Mouse (Mus musculus): ENCODE results near the gene Elp5. TPM values are rescaled to one million over a fixed set of nuclear protein-coding genes. Genes with fewer than 3 reads are reported as not detected.
"Not testable (repeated sequence)": the region's sequence is repeated elsewhere in the genome, so short reads cannot be mapped to it uniquely, and the experiment has no call there.

The Elp5 gene
- polyA plus RNA-seq, 1 experiment from 2014 or later: 169 TPM

DNA sequence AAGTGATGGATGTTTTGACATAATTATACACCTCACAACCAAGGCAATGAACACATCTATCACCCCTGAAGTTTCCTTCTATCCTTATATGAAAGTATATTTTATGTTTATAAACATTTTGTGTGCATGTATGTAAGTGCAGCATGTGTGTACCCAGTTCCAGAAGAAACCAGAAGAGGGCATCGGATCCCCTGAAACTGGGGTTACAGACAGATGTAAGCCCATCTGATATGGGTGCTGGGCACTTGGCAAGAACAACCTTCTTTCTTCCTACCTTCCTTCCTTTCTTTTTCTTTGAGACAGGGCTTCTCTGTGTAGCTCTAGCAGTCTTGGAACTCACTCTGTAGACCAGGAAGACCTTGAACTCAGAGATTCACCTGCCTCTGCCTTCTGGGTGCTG lies 26.1 kb downstream of the Elp5 start:
- H3K36me3 ChIP-seq (replicated peaks; ENCODE audit: control insufficient read depth, insufficient read depth): no peaks in the 10 kb centered on the region
- H3K4me1 ChIP-seq (replicated peaks; ENCODE audit: control insufficient read depth, insufficient read depth, low read length): no peaks in the 10 kb centered on the region
- ATAC-seq (ENCODE audit: low FRiP score) (no peak), DNase-seq (ENCODE audit: low spot score) (no peak)
- H3K27ac ChIP-seq: no peak overlapping the region
- H3K4me2 ChIP-seq (replicated peaks): no peak overlapping the region
- peaks cover 2% of the 10 kb centered on the region; the same call in 1 of the 2 replicates for H3K27me3 ChIP-seq (ENCODE audit: control insufficient read depth, insufficient read depth, low read length)
- H3K9ac ChIP-seq: no peak overlapping the region
- WGBS: 75% methylated on average over 1 of the region's 1 CpGs
- no peak overlapping the region for H3K4me3 ChIP-seq (replicated peaks; ENCODE audit: low read length)
- no peaks in the 10 kb centered on the region for H3K9me3 ChIP-seq (ENCODE audit: control insufficient read depth, low read length)

DNA sequence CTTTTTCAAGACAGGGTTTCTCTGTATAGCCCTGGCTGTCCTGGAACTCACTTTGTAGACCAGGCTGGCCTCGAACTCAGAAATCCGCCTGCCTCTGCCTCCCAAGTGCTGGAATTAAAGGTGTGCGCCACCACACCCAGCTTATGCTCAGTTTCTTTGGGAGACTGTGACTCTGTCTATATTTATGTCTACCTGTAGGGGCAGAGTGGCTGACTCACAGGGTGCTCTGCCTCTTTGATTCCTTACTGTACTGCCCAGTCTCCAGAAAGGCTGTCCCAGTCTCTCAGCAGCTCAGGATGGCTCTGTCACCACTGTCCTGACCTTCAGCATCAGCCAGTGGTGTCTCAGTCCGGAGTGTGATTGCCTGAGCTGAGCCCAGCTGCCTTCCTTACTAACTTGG lies 26.7 kb downstream of the Elp5 start:
- not testable (repeated sequence) for H3K4me3 ChIP-seq (replicated peaks; ENCODE audit: low read length); H3K9ac ChIP-seq; H3K27ac ChIP-seq; H3K4me1 ChIP-seq (replicated peaks; ENCODE audit: control insufficient read depth, insufficient read depth, low read length); H3K4me2 ChIP-seq (replicated peaks); ATAC-seq (ENCODE audit: low FRiP score); H3K27me3 ChIP-seq (ENCODE audit: control insufficient read depth, insufficient read depth, low read length); DNase-seq (ENCODE audit: low spot score); H3K9me3 ChIP-seq (ENCODE audit: control insufficient read depth, low read length); H3K36me3 ChIP-seq (replicated peaks; ENCODE audit: control insufficient read depth, insufficient read depth)
- 70% methylated on average over 4 of the region's 4 CpGs for WGBS

DNA sequence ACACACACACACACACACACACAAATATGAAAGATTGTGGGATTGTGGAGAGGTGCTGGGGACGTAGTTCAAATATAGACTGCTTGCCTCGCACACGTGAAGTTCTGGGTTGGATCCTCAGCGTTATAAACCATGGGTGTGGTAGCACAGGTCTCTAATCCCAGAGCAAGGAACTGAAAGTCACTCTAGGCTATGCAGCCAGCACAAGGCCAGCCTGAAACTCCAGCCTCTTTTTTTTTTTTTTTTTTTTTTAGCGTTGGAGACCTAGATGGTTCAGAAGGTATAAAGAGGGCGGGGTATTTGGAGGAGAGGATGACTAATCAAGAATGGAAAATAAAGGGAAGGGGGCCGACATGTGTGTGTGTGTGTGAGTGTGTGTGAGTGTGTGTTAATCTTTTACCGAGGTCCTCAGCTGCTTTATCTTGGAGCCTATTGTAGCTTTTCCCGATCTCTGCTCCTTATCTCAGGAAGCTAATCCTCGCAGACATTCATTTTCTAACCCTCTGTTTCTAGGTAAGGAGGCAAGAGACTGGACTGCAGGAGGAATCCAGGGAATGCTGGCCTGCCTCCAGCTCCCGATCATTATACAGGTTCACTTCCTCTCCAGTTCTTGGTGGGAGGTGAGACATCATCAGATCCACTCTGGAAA lies 28.9 kb downstream of the Elp5 start:
- H3K27ac ChIP-seq: no peak overlapping the region
- H3K36me3 ChIP-seq (replicated peaks; ENCODE audit: control insufficient read depth, insufficient read depth): no peaks in the 10 kb centered on the region
- ATAC-seq (ENCODE audit: low FRiP score) (no peak), DNase-seq (ENCODE audit: low spot score) (no peak)
- no peak overlapping the region for H3K9ac ChIP-seq
- H3K4me1 ChIP-seq (replicated peaks; ENCODE audit: control insufficient read depth, insufficient read depth, low read length): peaks cover 4% of the 10 kb centered on the region; the same call in 1 of the 2 replicates
- no peak overlapping the region for H3K4me2 ChIP-seq (replicated peaks)
- H3K9me3 ChIP-seq (ENCODE audit: control insufficient read depth, low read length): no peaks in the 10 kb centered on the region
- H3K27me3 ChIP-seq (ENCODE audit: control insufficient read depth, insufficient read depth, low read length): peaks cover 4% of the 10 kb centered on the region
- WGBS: 74% methylated on average over 11 of the region's 11 CpGs
- no peak overlapping the region for H3K4me3 ChIP-seq (replicated peaks; ENCODE audit: low read length)

DNA sequence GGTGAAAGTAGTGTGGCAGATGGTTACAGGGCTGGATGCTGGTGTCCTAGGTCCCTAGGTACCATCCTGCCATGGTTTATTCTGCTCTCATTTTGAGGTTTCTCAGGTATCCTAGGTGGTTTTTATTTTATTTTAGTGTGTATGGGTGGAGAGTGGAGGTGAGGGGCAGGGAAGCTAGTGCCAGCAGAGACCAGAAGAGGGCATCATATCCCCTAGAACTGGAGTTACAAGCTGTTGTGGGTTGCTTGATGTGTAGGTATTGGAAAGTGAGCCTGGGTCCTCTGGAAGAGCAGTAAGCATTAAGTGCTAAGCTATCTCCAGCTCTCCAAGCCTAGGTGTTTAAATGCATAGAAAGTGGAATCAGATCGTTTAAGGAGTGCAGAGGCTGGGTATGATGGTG lies 30.0 kb downstream of the Elp5 start:
- H3K4me3 ChIP-seq (replicated peaks; ENCODE audit: low read length): no peak overlapping the region
- H3K27ac ChIP-seq: no peak overlapping the region
- H3K4me2 ChIP-seq (replicated peaks): no peak overlapping the region
- H3K36me3 ChIP-seq (replicated peaks; ENCODE audit: control insufficient read depth, insufficient read depth): no peaks in the 10 kb centered on the region
- ATAC-seq (ENCODE audit: low FRiP score) (no peak), DNase-seq (ENCODE audit: low spot score) (no peak)
- peaks cover 10% of the 10 kb centered on the region for H3K27me3 ChIP-seq (ENCODE audit: control insufficient read depth, insufficient read depth, low read length)
- H3K9ac ChIP-seq: no peak overlapping the region
- H3K4me1 ChIP-seq (replicated peaks; ENCODE audit: control insufficient read depth, insufficient read depth, low read length): peaks cover 6% of the 10 kb centered on the region; the same call in 1 of the 2 replicates
- 39% methylated on average over 1 of the region's 1 CpGs for WGBS
- no peaks in the 10 kb centered on the region for H3K9me3 ChIP-seq (ENCODE audit: control insufficient read depth, low read length)

DNA sequence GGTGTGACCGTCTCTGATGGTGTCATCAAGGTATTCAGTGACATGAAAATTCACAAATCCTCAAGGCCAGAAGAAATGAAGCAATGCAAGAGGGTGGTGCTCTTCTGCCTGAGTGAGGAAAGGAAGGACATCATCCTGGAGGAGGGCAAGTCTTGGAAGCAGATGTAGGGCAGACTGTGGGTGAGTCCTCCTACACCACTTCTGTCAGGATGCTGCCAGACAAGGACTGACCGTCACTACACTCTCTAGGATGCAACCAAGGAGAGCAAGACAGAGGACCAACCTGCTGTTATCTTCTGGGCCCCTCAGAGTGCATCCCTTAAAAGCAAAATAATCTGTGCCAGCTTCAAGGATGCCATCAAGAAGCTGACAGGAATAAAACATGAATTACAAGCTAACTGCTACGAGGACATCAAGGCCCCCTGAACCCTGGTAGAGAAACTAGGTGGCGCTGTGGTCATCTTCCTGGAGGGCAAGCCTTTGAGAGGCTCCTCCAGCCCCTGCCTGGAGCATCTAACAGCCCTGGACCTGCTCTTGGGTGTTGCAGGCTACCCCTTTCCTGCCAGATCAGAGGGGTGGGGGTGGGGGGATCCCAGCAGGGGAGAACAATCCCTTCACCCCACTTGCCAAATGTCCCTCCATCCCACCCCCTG lies 31.4 kb downstream of the Elp5 start:
- Histone ChIP-seq H3K36me3 (replicated peaks; ENCODE audit: control insufficient read depth, insufficient read depth) (no peaks in the 10 kb centered on the region), H3K4me2 (replicated peaks) (no peak overlapping the region), H3K9ac (no peak overlapping the region), H3K4me3 (replicated peaks; ENCODE audit: low read length) (no peak overlapping the region), H3K4me1 (replicated peaks; ENCODE audit: control insufficient read depth, insufficient read depth, low read length) (peaks cover 6% of the 10 kb centered on the region; the same call in 1 of the 2 replicates), H3K27ac (no peak overlapping the region), H3K9me3 (ENCODE audit: control insufficient read depth, low read length) (no peaks in the 10 kb centered on the region), H3K27me3 (ENCODE audit: control insufficient read depth, insufficient read depth, low read length) (peaks cover 13% of the 10 kb centered on the region)
- 47% methylated on average over 4 of the region's 4 CpGs for WGBS
- ATAC-seq (ENCODE audit: low FRiP score): no peak
- DNase-seq (ENCODE audit: low spot score): no peak

DNA sequence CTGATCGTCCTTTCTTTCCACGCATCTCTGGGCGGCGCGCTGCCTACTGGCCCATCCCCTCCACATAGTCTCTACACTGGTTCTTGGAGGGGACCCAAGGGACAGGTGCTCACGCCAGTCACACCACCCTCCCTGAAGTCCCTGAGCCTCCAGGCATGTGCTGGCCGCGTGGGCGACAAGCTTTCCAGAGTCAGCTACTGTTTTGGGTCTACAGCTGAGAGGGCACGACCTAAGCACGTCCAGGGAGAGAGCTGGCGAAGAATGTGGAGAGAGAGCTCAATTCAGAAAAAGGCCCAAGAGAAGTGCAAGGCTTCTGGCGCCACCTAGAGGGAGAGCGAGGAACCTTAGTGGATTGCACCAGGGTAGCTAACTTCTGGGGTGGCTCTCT lies 33.6 kb downstream of the Elp5 start:
- Histone ChIP-seq H3K27ac (no peak overlapping the region; the same call in 1 of the 2 replicates), H3K4me3 (replicated peaks; ENCODE audit: low read length) (peak overlapping the region; percentile 40), H3K4me2 (replicated peaks) (peak overlapping the region; percentile 58), H3K36me3 (replicated peaks; ENCODE audit: control insufficient read depth, insufficient read depth) (no peaks in the 10 kb centered on the region; the same call in 1 of the 2 replicates), H3K27me3 (ENCODE audit: control insufficient read depth, insufficient read depth, low read length) (peaks cover 13% of the 10 kb centered on the region), H3K9ac (0 out of 2 replicates have a peak overlapping the region, but pooled peaks have one; percentile 42), H3K9me3 (ENCODE audit: control insufficient read depth, low read length) (no peaks in the 10 kb centered on the region), H3K4me1 (replicated peaks; ENCODE audit: control insufficient read depth, insufficient read depth, low read length) (peaks cover 6% of the 10 kb centered on the region; the same call in 1 of the 2 replicates)
- WGBS: 2% methylated on average over 14 of the region's 14 CpGs
- ATAC-seq (ENCODE audit: low FRiP score): peak; percentile 3; the same call in 1 of the 2 replicates
- peak; percentile 83 for DNase-seq (ENCODE audit: low spot score)

DNA sequence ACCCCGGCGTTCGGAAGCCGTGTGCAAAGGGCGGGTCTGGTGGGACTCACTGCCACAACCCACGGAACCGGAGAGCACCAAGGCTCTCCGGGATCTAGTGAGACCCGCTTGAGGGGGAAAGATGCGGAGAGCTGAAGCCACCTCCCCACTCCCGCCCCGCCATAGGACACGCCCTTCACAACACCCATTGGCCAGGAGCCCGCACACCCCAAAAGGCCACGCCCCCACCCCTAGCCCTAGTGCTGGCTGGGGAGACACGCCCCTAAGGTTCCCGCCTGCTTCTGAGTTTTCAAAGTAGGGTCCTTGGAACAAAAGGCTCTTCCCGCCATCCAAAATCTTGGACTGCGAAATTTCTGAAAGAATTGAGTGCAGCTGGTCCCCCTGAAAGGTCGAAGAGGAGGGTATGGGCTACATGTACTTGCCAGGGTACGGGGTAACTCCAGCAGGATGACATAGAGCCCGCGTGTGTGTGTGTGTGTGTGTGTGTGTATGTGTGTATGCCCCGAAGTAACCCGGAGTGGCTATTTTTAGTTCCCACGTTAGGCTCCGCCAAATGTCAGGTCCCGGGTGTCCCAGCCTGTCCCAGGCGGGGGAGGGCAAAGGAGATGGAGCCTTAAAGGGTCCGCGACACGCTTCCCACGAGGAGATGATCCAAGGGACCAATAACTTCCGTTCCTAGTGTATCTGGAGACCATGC lies 34.1 kb downstream of the Elp5 start, which contains the start of gene Slc2a4:
Slc2a4 (minus strand) TSS at position 123 of the 697 bp plus-strand sequence.
- peaks cover 13% of the 10 kb centered on the region for H3K27me3 ChIP-seq (ENCODE audit: control insufficient read depth, insufficient read depth, low read length)
- H3K27ac ChIP-seq: no peak within 1 kb of the TSS; the same call in 1 of the 2 replicates
- peak within 1 kb of the TSS; percentile 40 for H3K4me3 ChIP-seq (replicated peaks; ENCODE audit: low read length)
- H3K9me3 ChIP-seq (ENCODE audit: control insufficient read depth, low read length): no peaks in the 10 kb centered on the region
- ATAC-seq (ENCODE audit: low FRiP score): peak; percentile 92
- under 1% methylated on average over 34 of the region's 34 CpGs for WGBS
- H3K4me2 ChIP-seq (replicated peaks): peak within 1 kb of the TSS; percentile 58
- no peaks in the 10 kb centered on the region; the same call in 1 of the 2 replicates for H3K36me3 ChIP-seq (replicated peaks; ENCODE audit: control insufficient read depth, insufficient read depth)
- peaks cover 6% of the 10 kb centered on the region; the same call in 1 of the 2 replicates for H3K4me1 ChIP-seq (replicated peaks; ENCODE audit: control insufficient read depth, insufficient read depth, low read length)
- peak; percentile 82 for DNase-seq (ENCODE audit: low spot score)
- peak within 1 kb of the TSS; percentile 42; the same call in 1 of the 2 replicates for H3K9ac ChIP-seq

DNA sequence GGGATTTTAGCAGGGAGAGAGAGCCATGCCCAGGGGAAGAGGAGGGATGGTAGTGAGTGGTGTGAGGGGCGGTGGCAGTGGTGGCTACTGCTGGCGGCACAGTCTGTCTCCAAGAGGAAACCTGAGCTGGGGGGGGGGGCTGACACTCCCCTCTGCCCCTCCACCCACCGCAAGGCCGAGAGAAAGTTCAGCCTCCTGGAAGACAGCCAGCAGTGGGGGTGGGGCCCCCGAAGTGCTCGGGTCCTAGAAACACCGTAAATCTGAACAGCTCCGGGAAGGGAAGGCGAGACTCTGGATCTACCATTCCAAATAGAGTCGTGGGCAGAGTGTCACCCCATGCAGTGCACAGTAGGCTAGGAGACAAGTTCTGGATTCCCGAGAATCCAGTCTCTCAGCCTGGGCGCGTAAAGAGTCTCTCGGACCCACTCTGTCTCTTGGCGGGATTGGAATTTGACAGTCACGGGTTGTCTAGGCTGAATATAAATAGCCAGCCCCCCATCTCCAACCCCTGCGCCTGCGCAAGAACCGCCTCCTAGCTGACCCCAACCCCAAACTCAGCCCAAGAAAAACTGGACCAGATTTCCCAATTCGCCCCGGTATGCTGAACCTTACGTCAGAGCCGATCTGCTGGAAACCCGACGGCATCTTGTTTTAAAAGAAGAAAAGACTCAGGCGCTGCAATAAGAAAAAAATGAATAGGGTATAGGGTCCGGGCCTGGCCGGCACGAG lies 34.8 kb downstream of the Elp5 start:
- H3K4me3 ChIP-seq (replicated peaks; ENCODE audit: low read length): peak overlapping the region; percentile 40

More for the DNA sequence above, 34.8 kb downstream of the Elp5 start:
- DNase-seq (ENCODE audit: low spot score) (peak; percentile 36), ATAC-seq (ENCODE audit: low FRiP score) (peak; percentile 35; the same call in 1 of the 2 replicates)
- H3K9me3 ChIP-seq (ENCODE audit: control insufficient read depth, low read length): no peaks in the 10 kb centered on the region
- H3K4me1 ChIP-seq (replicated peaks; ENCODE audit: control insufficient read depth, insufficient read depth, low read length): peaks cover 6% of the 10 kb centered on the region; the same call in 1 of the 2 replicates
- H3K4me2 ChIP-seq (replicated peaks): peak overlapping the region; percentile 58
- WGBS: 3% methylated on average over 28 of the region's 29 CpGs
- H3K27me3 ChIP-seq (ENCODE audit: control insufficient read depth, insufficient read depth, low read length): peaks cover 13% of the 10 kb centered on the region
- H3K27ac ChIP-seq: no peak overlapping the region
- H3K36me3 ChIP-seq (replicated peaks; ENCODE audit: control insufficient read depth, insufficient read depth): no peaks in the 10 kb centered on the region; the same call in 1 of the 2 replicates
- peak overlapping the region; percentile 42; the same call in 1 of the 2 replicates for H3K9ac ChIP-seq

Data from hindbrain, embryonic 14.5 days (tissue).